Mouse (Mus musculus) intestine, embryonic 16.5 days (tissue): ENCODE results near the gene Caly. TPM values are rescaled to one million over a fixed set of nuclear protein-coding genes. Genes with fewer than 3 reads are reported as not detected.

Experiments used
- ATAC-seq: fragments of 200-750 bp; cut with Nextera tagmentation; 2 replicates; pipeline ENCODE4 v1.8.0; 2017; ENCODE audit warnings: moderate TSS enrichment, moderate library complexity
- H3K27ac ChIP-seq: fragments of 300-500 bp; sonication (generic); 2 replicates; pipeline ENCODE4 v1.5.1; 2014; ENCODE audit warnings: mild to moderate bottlenecking, low read length
- H3K27me3 ChIP-seq: fragments of 300-500 bp; sonication (generic); replicated peaks from 2 replicates; pipeline ENCODE4 v1.6.1; 2014; ENCODE audit warnings: low read length, control low read depth, mixed read lengths; ENCODE audit not compliant: control insufficient read depth, insufficient read depth
- H3K36me3 ChIP-seq: fragments of 300-500 bp; sonication (generic); 2 replicates; pipeline ENCODE4 v1.6.1; 2014; ENCODE audit warnings: low read length, control low read depth; ENCODE audit not compliant: control insufficient read depth, insufficient read depth
- H3K4me1 ChIP-seq: fragments of 300-500 bp; sonication (generic); 2 replicates; pipeline ENCODE4 v1.6.1; 2014; ENCODE audit warnings: low read length, control low read depth, mixed read lengths; ENCODE audit not compliant: control insufficient read depth, insufficient read depth
- H3K4me2 ChIP-seq: fragments of 300-500 bp; sonication (generic); 2 replicates; pipeline ENCODE4 v1.6.1; 2014; ENCODE audit warnings: low read depth, low read length, control low read depth
- H3K4me3 ChIP-seq: fragments of 300-500 bp; sonication (generic); 2 replicates; pipeline ENCODE4 v1.5.1; 2014; ENCODE audit warnings: mild to moderate bottlenecking, low read length
- H3K9ac ChIP-seq: fragments of 300-500 bp; sonication (generic); 2 replicates; pipeline ENCODE4 v1.6.1; 2014; ENCODE audit warnings: low read depth, low read length
- H3K9me3 ChIP-seq: fragments of 300-500 bp; sonication (generic); 2 replicates; pipeline ENCODE4 v1.6.1; 2016; ENCODE audit warnings: low read length, control low read depth; ENCODE audit not compliant: control insufficient read depth
- WGBS: fragments of 180-500 bp; shearing (Covaris S2); extraction: QIAGEN DNeasy Blood & Tissue Kit; methylation state at CpG from one replicate; pipeline ENCODE4 v1.1.7; 2014; 5-methylcytosine and 5-hydroxymethylcytosine counted together
- polyA plus RNA-seq: library from polyadenylated mRNA; unstranded; fragments of >200 nt; fragmentation: Nextera tagmentation; extraction: Ambion mirVana; gene quantifications from 2 replicates; pipeline ENCODE4 v1.2.1, GENCODE M21; 2015

Caly gene
- polyA plus RNA-seq = 3.0 and 3.1 TPM in 2 replicates

GRCm38 (mm10) chr7:140082242-140082678 lies at the start of gene Caly:
Gene Caly, minus strand, starts transcription at chr7:140082548.
- Histone ChIP-seq H3K9me3 (no peaks in the 10 kb centered on the region), H3K4me3 (no peak within 1 kb of the TSS), H3K4me1 (peaks cover 3% of the 10 kb centered on the region), H3K27ac (no peak within 1 kb of the TSS), H3K9ac (no peak within 1 kb of the TSS), H3K27me3 (peaks cover 26% of the 10 kb centered on the region), H3K4me2 (no peak within 1 kb of the TSS), H3K36me3 (no peaks in the 10 kb centered on the region)
- 0 out of 2 replicates have a peak, but pooled peaks have one; percentile 45 for ATAC-seq
- WGBS = 5% methylated on average over 18 of the region's 18 CpGs

GRCm38 (mm10) chr7:140127911-140128310 lies 45.6 kb upstream of the Caly start:
- no peak overlapping the region for H3K27ac ChIP-seq
- no peak overlapping the region for H3K9ac ChIP-seq
- H3K4me1 ChIP-seq = peaks cover 5% of the 10 kb centered on the region; the same call in 1 of the 2 replicates
- H3K4me3 ChIP-seq = no peak overlapping the region
- H3K4me2 ChIP-seq = no peak overlapping the region
- H3K36me3 ChIP-seq = 0 out of 2 replicates have a peak, but pooled peaks cover 3% of the 10 kb centered on the region
- WGBS = 77% methylated on average over 2 of the region's 2 CpGs
- no peaks in the 10 kb centered on the region for H3K27me3 ChIP-seq
- ATAC-seq = no peak
- no peaks in the 10 kb centered on the region for H3K9me3 ChIP-seq

GRCm38 (mm10) chr7:140126934-140127333 lies 44.6 kb upstream of the Caly start:
- H3K9ac ChIP-seq = no peak overlapping the region
- ATAC-seq = no peak
- WGBS = 79% methylated on average over 3 of the region's 3 CpGs
- H3K27me3 ChIP-seq = no peaks in the 10 kb centered on the region
- no peak overlapping the region for H3K27ac ChIP-seq
- H3K4me2 ChIP-seq = peak overlapping the region; percentile 41
- H3K9me3 ChIP-seq = no peaks in the 10 kb centered on the region
- H3K4me3 ChIP-seq = peak overlapping the region; percentile 28
- 0 out of 2 replicates have a peak, but pooled peaks cover 3% of the 10 kb centered on the region for H3K36me3 ChIP-seq
- H3K4me1 ChIP-seq = peaks cover 5% of the 10 kb centered on the region; the same call in 1 of the 2 replicates

- WGBS = 3% methylated on average over 5 of the region's 5 CpGs
- peak overlapping the region; percentile 88 for H3K4me2 ChIP-seq
- H3K36me3 ChIP-seq = 0 out of 2 replicates have a peak, but pooled peaks cover 3% of the 10 kb centered on the region
- peaks cover 5% of the 10 kb centered on the region for H3K4me1 ChIP-seq
- no peaks in the 10 kb centered on the region for H3K27me3 ChIP-seq
- H3K27ac ChIP-seq = peak overlapping the region; percentile 63
- peak; percentile 34 for ATAC-seq
- H3K9me3 ChIP-seq = no peaks in the 10 kb centered on the region
- peak overlapping the region; percentile 66 for H3K4me3 ChIP-seq
- peak overlapping the region; percentile 80 for H3K9ac ChIP-seq
Observed at GRCm38 (mm10) chr7:140126022-140126350, 43.6 kb upstream of the Caly start.

- 0 out of 2 replicates have a peak, but pooled peaks cover 2% of the 10 kb centered on the region for H3K36me3 ChIP-seq
- peak; percentile 97 for ATAC-seq
- H3K27ac ChIP-seq = peak overlapping the region; percentile 63
- no peaks in the 10 kb centered on the region for H3K27me3 ChIP-seq
- no peaks in the 10 kb centered on the region for H3K9me3 ChIP-seq
- peaks cover 5% of the 10 kb centered on the region for H3K4me1 ChIP-seq
- peak overlapping the region; percentile 80 for H3K9ac ChIP-seq
- peak overlapping the region; percentile 88 for H3K4me2 ChIP-seq
- H3K4me3 ChIP-seq = peak overlapping the region; percentile 66
- 1% methylated on average over 40 of the region's 40 CpGs for WGBS
Observed at GRCm38 (mm10) chr7:140125278-140126021, 43.1 kb upstream of the Caly start.

GRCm38 (mm10) chr7:140124382-140124781 lies 42.0 kb upstream of the Caly start:
- H3K27me3 ChIP-seq = no peaks in the 10 kb centered on the region
- ATAC-seq = no peak
- no peak overlapping the region for H3K27ac ChIP-seq
- H3K36me3 ChIP-seq = no peaks in the 10 kb centered on the region
- 90% methylated on average over 1 of the region's 1 CpGs for WGBS
- H3K4me1 ChIP-seq = peaks cover 5% of the 10 kb centered on the region
- no peak overlapping the region for H3K4me3 ChIP-seq
- no peak overlapping the region for H3K9ac ChIP-seq
- no peaks in the 10 kb centered on the region for H3K9me3 ChIP-seq
- H3K4me2 ChIP-seq = no peak overlapping the region

- Histone ChIP-seq H3K9ac (no peak overlapping the region), H3K27ac (peak overlapping the region; percentile 50), H3K27me3 (no peaks in the 10 kb centered on the region), H3K9me3 (no peaks in the 10 kb centered on the region), H3K4me3 (no peak overlapping the region), H3K4me1 (peaks cover 5% of the 10 kb centered on the region), H3K36me3 (no peaks in the 10 kb centered on the region), H3K4me2 (no peak overlapping the region)
- peak; percentile 39 for ATAC-seq
- WGBS = 27% methylated on average over 4 of the region's 4 CpGs
Observed at GRCm38 (mm10) chr7:140122765-140123164, 40.4 kb upstream of the Caly start.

GRCm38 (mm10) chr7:140121338-140121910 lies 39.1 kb upstream of the Caly start:
- Histone ChIP-seq H3K4me2 (no peak overlapping the region), H3K36me3 (no peaks in the 10 kb centered on the region), H3K4me1 (peaks cover 5% of the 10 kb centered on the region), H3K4me3 (no peak overlapping the region), H3K9ac (no peak overlapping the region), H3K9me3 (no peaks in the 10 kb centered on the region), H3K27me3 (no peaks in the 10 kb centered on the region), H3K27ac (peak overlapping the region; percentile 26; the same call in 1 of the 2 replicates)
- no peak for ATAC-seq
- 64% methylated on average over 13 of the region's 13 CpGs for WGBS

GRCm38 (mm10) chr7:140120484-140120883 lies 38.1 kb upstream of the Caly start:
- no peaks in the 10 kb centered on the region for H3K27me3 ChIP-seq
- no peaks in the 10 kb centered on the region for H3K36me3 ChIP-seq
- no peak overlapping the region for H3K4me3 ChIP-seq
- H3K4me2 ChIP-seq = no peak overlapping the region
- no peaks in the 10 kb centered on the region for H3K9me3 ChIP-seq
- no peak overlapping the region for H3K27ac ChIP-seq
- 92% methylated on average over 2 of the region's 2 CpGs for WGBS
- peaks cover 2% of the 10 kb centered on the region; the same call in 1 of the 2 replicates for H3K4me1 ChIP-seq
- H3K9ac ChIP-seq = no peak overlapping the region
- ATAC-seq = no peak
